Mouse (Mus musculus) CH12.LX (cell line): Measurements from ENCODE around the gene Mrps7. TPM values are rescaled to one million over a fixed set of nuclear protein-coding genes. Genes with fewer than 3 reads are reported as not detected.

ENCODE experiments used
- DNase-seq: peaks from one replicate; pipeline ENCODE4 v3.0.0-alpha.2; 2013; ENCODE audit errors: extremely low read depth
- H3K27ac ChIP-seq: 2 replicates; pipeline ENCODE4 v1.5.1; 2012; ENCODE audit warnings: low read depth, mild to moderate bottlenecking, control low read depth, moderate library complexity; ENCODE audit not compliant: insufficient read depth
- H3K27me3 ChIP-seq: replicated peaks from 2 replicates; pipeline ENCODE3; 2012; ENCODE audit warnings: inconsistent platforms
- H3K36me3 ChIP-seq, 2 experiments: replicated peaks in 1 of 2; 2 replicates each; pipeline versions ENCODE3 to v1.6.1; 2012; ENCODE audit warnings: inconsistent platforms in 1 of 2, low read length in 1 of 2, mild to moderate bottlenecking in 1 of 2, mixed read lengths in 1 of 2, moderate library complexity in 1 of 2; ENCODE audit not compliant: control insufficient read depth in 1 of 2, insufficient read depth in 1 of 2
- H3K4me1 ChIP-seq, 2 experiments: 2 replicates each; pipeline ENCODE4 v1.6.1; 2012; ENCODE audit warnings: inconsistent platforms in 1 of 2, moderate library complexity in 1 of 2; ENCODE audit not compliant: insufficient read depth in 2 of 2, control insufficient read depth in 1 of 2
- H3K4me2 ChIP-seq: 2 replicates; pipeline ENCODE4 v1.6.1; 2012; ENCODE audit warnings: low read depth, mild to moderate bottlenecking, control low read depth; ENCODE audit not compliant: poor library complexity, insufficient read depth, severe bottlenecking
- H3K4me3 ChIP-seq, 3 experiments: fragments of 150-350 bp in 1 of 3; sonication (generic) in 1 of 3; replicated peaks in 1 of 3; 2 replicates each; pipeline versions ENCODE3 to v1.5.1; 2011 to 2012; ENCODE audit warnings: low read depth in 2 of 3, low read length in 2 of 3, mild to moderate bottlenecking in 2 of 3, moderate library complexity in 2 of 3, control low read depth in 1 of 3, improper control_type of control experiment in 1 of 3, inconsistent platforms in 1 of 3, mixed read lengths in 1 of 3; ENCODE audit not compliant: poor library complexity in 1 of 3
- H3K79me2 ChIP-seq: replicated peaks from 2 replicates; pipeline ENCODE4 v1.6.1; 2012; ENCODE audit warnings: mild to moderate bottlenecking, moderate library complexity; ENCODE audit not compliant: control insufficient read depth, poor library complexity, insufficient read depth, severe bottlenecking; ENCODE audit errors: extremely low read depth
- H3K9ac ChIP-seq: 2 replicates; pipeline ENCODE4 v1.6.1; 2012; ENCODE audit warnings: low read depth, mild to moderate bottlenecking, control low read depth, moderate library complexity; ENCODE audit not compliant: insufficient read depth
- H3K9me3 ChIP-seq: replicated peaks from 2 replicates; pipeline ENCODE3; 2012; ENCODE audit warnings: low read length, inconsistent platforms, mixed read lengths
- CHD2 ChIP-seq: IDR thresholded peaks from 2 replicates; pipeline ENCODE4 v1.6.1; 2011; ENCODE audit warnings: low read length, improper control_type of control experiment
- CTCF ChIP-seq, 2 experiments: IDR thresholded peaks in 1 of 2; conservative IDR thresholded peaks in 1 of 2; 2 replicates each; pipeline ENCODE4 v1.5.1; 2011 to 2012; ENCODE audit warnings: low read depth in 2 of 2, low read length in 2 of 2, improper control_type of control experiment in 1 of 2, inconsistent platforms in 1 of 2, mild to moderate bottlenecking in 1 of 2, moderate library complexity in 1 of 2
- ELF1 ChIP-seq: IDR thresholded peaks from 2 replicates; pipeline ENCODE4 v1.6.1; 2014; ENCODE audit warnings: low read depth, mild to moderate bottlenecking, inconsistent platforms, low read length, improper control_type of control experiment
- EP300 ChIP-seq: IDR thresholded peaks from 2 replicates; pipeline ENCODE4 v1.6.1; 2011; ENCODE audit warnings: low read length, improper control_type of control experiment
- GABPA ChIP-seq: IDR thresholded peaks from 2 replicates; pipeline ENCODE4 v1.6.1; 2012; ENCODE audit warnings: low read depth, low read length, improper control_type of control experiment, inconsistent platforms; ENCODE audit not compliant: insufficient replicate concordance
- JUND ChIP-seq: conservative IDR thresholded peaks from 2 replicates; pipeline ENCODE4 v1.6.1; 2011; ENCODE audit warnings: low read depth, low read length, improper control_type of control experiment
- MAX ChIP-seq: IDR thresholded peaks from 2 replicates; pipeline ENCODE4 v1.6.1; 2011; ENCODE audit warnings: low read length, improper control_type of control experiment
- MEF2A ChIP-seq: IDR thresholded peaks from 2 replicates; pipeline ENCODE4 v1.6.1; 2014; ENCODE audit warnings: low read depth, mild to moderate bottlenecking, inconsistent platforms, low read length, improper control_type of control experiment, borderline replicate concordance
- MXI1 ChIP-seq: IDR thresholded peaks from 2 replicates; pipeline ENCODE4 v1.6.1; 2011; ENCODE audit warnings: mild to moderate bottlenecking, low read depth, low read length, improper control_type of control experiment
- MYC ChIP-seq: IDR thresholded peaks from 2 replicates; pipeline ENCODE4 v1.6.1; 2011; ENCODE audit warnings: low read depth, mild to moderate bottlenecking, improper control_type of control experiment, low read length
- NELFE ChIP-seq: IDR thresholded peaks from 2 replicates; pipeline ENCODE4 v1.6.1; 2011; ENCODE audit warnings: low read depth, low read length, improper control_type of control experiment
- NRF1 ChIP-seq: IDR thresholded peaks from 2 replicates; pipeline ENCODE4 v1.6.1; 2014; ENCODE audit warnings: low read depth, mild to moderate bottlenecking, inconsistent platforms, low read length, improper control_type of control experiment, moderate library complexity
- PAX5 ChIP-seq: IDR thresholded peaks from 2 replicates; pipeline ENCODE4 v1.6.1; 2012; ENCODE audit warnings: low read length, inconsistent platforms, mixed read lengths
- POLR2A ChIP-seq: IDR thresholded peaks from 2 replicates; pipeline ENCODE4 v1.6.1; 2011; ENCODE audit warnings: low read depth, mild to moderate bottlenecking, improper control_type of control experiment, low read length
- POLR2AphosphoS2 ChIP-seq: IDR thresholded peaks from 2 replicates; pipeline ENCODE4 v1.6.1; 2011; ENCODE audit warnings: low read depth, low read length, improper control_type of control experiment
- RAD21 ChIP-seq: IDR thresholded peaks from 2 replicates; pipeline ENCODE4 v1.6.1; 2011; ENCODE audit warnings: low read depth, mild to moderate bottlenecking, low read length, improper control_type of control experiment, moderate library complexity
- SIN3A ChIP-seq: IDR thresholded peaks from 2 replicates; pipeline ENCODE4 v1.6.1; 2012; ENCODE audit warnings: low read length, improper control_type of control experiment, inconsistent platforms
- SMC3 ChIP-seq: IDR thresholded peaks from 2 replicates; pipeline ENCODE4 v1.6.1; 2011; ENCODE audit warnings: low read depth, low read length, improper control_type of control experiment
- UBTF ChIP-seq: IDR thresholded peaks from 2 replicates; pipeline ENCODE4 v1.6.1; 2012; ENCODE audit warnings: low read depth, mild to moderate bottlenecking, inconsistent platforms, low read length, improper control_type of control experiment, moderate library complexity
- USF1 ChIP-seq: IDR thresholded peaks from 2 replicates; pipeline ENCODE4 v1.6.1; 2014; ENCODE audit warnings: low read depth, mild to moderate bottlenecking, inconsistent platforms, low read length, improper control_type of control experiment
- USF2 ChIP-seq: conservative IDR thresholded peaks from 2 replicates; pipeline ENCODE4 v1.6.1; 2011; ENCODE audit warnings: low read depth, low read length, improper control_type of control experiment
- ZC3H11A ChIP-seq: IDR thresholded peaks from 2 replicates; pipeline ENCODE4 v1.6.1; 2012; ENCODE audit warnings: low read depth, mild to moderate bottlenecking, inconsistent platforms, low read length, improper control_type of control experiment
- dilution Hi-C: fragments of 300-500 bp; cut with MboI; formaldehyde crosslinking; loops from 2 replicates; pipeline ENCODE4 v1.14.3; 2020; ENCODE audit warnings: low sequenced_read_pairs; ENCODE audit not compliant: extremely low pct_unique_long_range_greater_than_20kb, extremely low pct_ligation_motif_present
- in situ Hi-C: fragments of 300-500 bp; cut with MboI; formaldehyde crosslinking; loops from 3 replicates; pipeline ENCODE4 v1.14.3; 2019; ENCODE audit warnings: low sequenced_read_pairs, low pct_ligation_motif_present, low pct_unique_long_range_greater_than_20kb, mixed read lengths
- polyA plus RNA-seq: library from polyadenylated mRNA; unstranded; fragments of >175 nt; gene quantifications from 2 replicates; pipeline ENCODE4 v1.2.1, GENCODE M21; 2012; ENCODE audit warnings: low read depth; ENCODE audit not compliant: insufficient read length
- total RNA-seq, 2 experiments: library from RNA; depleted of rRNA; stranded (reverse); fragments of 300-350 nt in 1 of 2; fragments of >200 nt in 1 of 2; gene quantifications; 2 replicates each; pipeline ENCODE4 v1.2.3; 2012 to 2014

Gene Mrps7
- total and polyA plus RNA-seq, 3 experiments: 154 to 172 (median 157) TPM

DNA sequence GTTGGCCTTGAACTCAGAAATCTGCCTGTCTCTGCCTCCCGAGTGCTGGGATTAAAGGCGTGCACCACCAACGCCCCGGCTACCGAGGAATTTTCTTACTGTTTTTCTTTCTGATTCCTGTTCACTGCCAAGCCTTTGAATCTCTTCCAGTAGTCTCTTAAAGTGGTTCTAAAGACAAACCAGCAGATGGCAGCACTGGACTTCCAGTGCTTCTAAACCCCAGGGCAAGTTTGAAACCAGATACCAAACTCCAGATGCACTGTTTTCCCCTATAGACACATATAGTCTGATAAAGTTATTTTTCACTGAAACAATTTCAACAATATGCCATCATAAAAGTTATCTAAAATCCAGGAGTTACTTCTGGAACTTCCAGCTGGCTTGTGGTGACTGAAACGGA is 43.7 kb downstream of the Mrps7 start:
- H3K79me2 ChIP-seq: peaks cover 53% of the 10 kb centered on the region
- peaks cover 59 to 63% of the 10 kb centered on the region in 2 experiments for H3K36me3 ChIP-seq
- H3K27me3 ChIP-seq: no peaks in the 10 kb centered on the region
- no peaks in the 10 kb centered on the region for H3K9me3 ChIP-seq
- H3K4me3 ChIP-seq: peak overlapping the region in 1 of 3 experiments; percentile 35
- dilution Hi-C loops (no loop called here), in situ Hi-C loops (loop anchor here (25.0 kb wide), 1 partner anchor 765 kb away; the partner anchor contains the start of gene Rnf157)
- H3K27ac ChIP-seq: peak overlapping the region; percentile 87; the same call in 1 of the 2 replicates
- DNase-seq: peak; percentile 94
- H3K4me1 ChIP-seq: peaks cover 32 to 95% of the 10 kb centered on the region in 2 experiments
- H3K9ac ChIP-seq: no peak overlapping the region; the same call in 1 of the 2 replicates
- TF ChIP-seq MYC: peak; percentile 57; the same call in 1 of the 2 replicates
- TF ChIP-seq JUND: 0 out of 2 replicates have a peak, but pooled peaks have one; percentile 22
- no peak for TF ChIP-seq USF2
- no peak for TF ChIP-seq POLR2AphosphoS2
- 0 out of 2 replicates have a peak, but pooled peaks have one; percentile 14 for TF ChIP-seq NELFE
- TF ChIP-seq MAX: no peak
- peak; percentile 62; the same call in 1 of the 2 replicates for TF ChIP-seq ZC3H11A
- 0 out of 2 replicates have a peak, but pooled peaks have one; percentile 3 for TF ChIP-seq MEF2A
- peak; percentile 95 for TF ChIP-seq RAD21
- TF ChIP-seq SIN3A: peak; percentile 43; the same call in 1 of the 2 replicates
- peak; percentile 57 to 95 for TF ChIP-seq CTCF (conservative IDR thresholded peaks at IDR 0.05 in 1 of 2, IDR thresholded peaks at IDR 0.05 in 1 of 2; ENCODE audit: low read depth in 2 of 2, low read length in 2 of 2)
- no peak for TF ChIP-seq PAX5
- TF ChIP-seq USF1: no peak
- TF ChIP-seq SMC3: peak; percentile 95
- no peak for TF ChIP-seq NRF1
- TF ChIP-seq, all 38 proteins: peak for 9
- H3K4me2 ChIP-seq: no peak overlapping the region; the same call in 1 of the 2 replicates

DNA sequence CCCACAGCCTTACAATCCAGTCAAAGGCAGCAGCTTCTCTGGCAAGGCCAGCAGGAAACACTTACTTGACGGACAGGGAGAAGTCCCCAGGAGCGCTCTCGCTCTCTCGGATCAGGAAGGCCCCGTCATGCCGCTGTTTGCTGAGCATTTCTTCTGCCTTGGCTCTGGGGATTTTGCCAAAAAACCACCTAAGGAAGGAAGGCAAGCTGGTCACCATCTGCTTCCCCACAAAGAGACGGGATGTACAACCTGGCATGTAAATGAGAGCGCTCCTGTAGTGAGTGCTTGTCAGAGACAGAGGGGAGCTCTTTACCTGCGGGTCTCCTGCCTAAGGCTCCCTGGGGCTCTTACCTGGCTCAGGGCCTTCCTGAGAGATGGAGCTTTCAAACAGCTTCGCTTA is 46.0 kb downstream of the Mrps7 start:
- in situ Hi-C loops: loop anchor here (25.0 kb wide), 1 partner anchor 763 kb away; the partner anchor contains the start of gene Rnf157
- no peak for DNase-seq
- Histone ChIP-seq H3K9me3 (no peaks in the 10 kb centered on the region), H3K79me2 (peaks cover 64% of the 10 kb centered on the region), H3K27ac (peak overlapping the region; percentile 34), H3K27me3 (no peaks in the 10 kb centered on the region), H3K4me2 (no peak overlapping the region), H3K36me3 (peaks cover 71 to 76% of the 10 kb centered on the region in 2 experiments), H3K9ac (no peak overlapping the region), H3K4me1 (peaks cover 25 to 95% of the 10 kb centered on the region in 2 experiments), H3K4me3 (peak overlapping the region in 1 of 3 experiments; percentile 43)
- TF ChIP-seq EP300 (no peak), GABPA (no peak), JUND (no peak), POLR2A (no peak), MXI1 (no peak), ELF1 (no peak), CHD2 (no peak), UBTF (no peak)
- dilution Hi-C loops: no loop called here
